Comparison of ENCODE assay signal across 9 mouse cellular contexts in the genomic region with DNA sequence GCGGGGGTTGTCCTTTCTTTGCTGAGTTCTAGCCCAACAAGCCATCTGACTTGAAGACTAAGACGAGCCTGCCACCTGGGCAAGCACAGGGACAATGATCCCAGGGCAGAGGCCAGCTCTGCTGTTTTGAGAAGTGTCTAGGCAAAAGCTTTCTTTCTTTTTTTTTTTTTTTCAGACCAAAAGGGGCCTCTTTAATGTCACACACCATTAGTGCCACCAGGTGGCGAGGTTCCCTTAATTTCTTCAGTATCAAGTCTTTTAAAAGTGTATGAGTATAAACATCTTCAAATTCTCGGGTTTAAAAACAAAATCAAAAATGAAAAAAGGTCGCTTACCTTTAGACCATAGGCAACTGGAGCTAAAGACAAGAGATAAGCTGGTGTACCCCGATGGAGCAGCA. TPM values are rescaled to one million over a fixed set of nuclear protein-coding genes. Genes with fewer than 3 reads are reported as not detected.
A peak's percentile ranks its signal among the peaks of the same experiment; 100 is the strongest.
DNase-seq lines count a peak whose midpoint lies in the region; ATAC-seq and TF ChIP-seq lines count a peak whose summit lies in the region.
"Had no signal": no experiment of that assay in that cellular context is flagged by ENCODE, and none has a peak within 500 bp of the region (broad histone marks: within the 10 kb centered on the region; RNA-seq: fewer than 3 reads in every experiment).

No protein-coding gene starts in this region.

- TF ChIP-seq CTCF in lung, adult 2 months (IDR thresholded peaks at IDR 0.05; ENCODE audit: insufficient read depth, low read length) = no peak
- peak; percentile 55 for TF ChIP-seq CTCF in heart, postnatal 0 days (IDR thresholded peaks at IDR 0.05; ENCODE audit: low read depth)
- peak; percentile 59 for TF ChIP-seq CTCF in liver, postnatal 0 days (IDR thresholded peaks at IDR 0.05; ENCODE audit: low read depth)

- no peak for TF ChIP-seq EP300 in heart, postnatal 0 days (IDR thresholded peaks at IDR 0.05; ENCODE audit: low read depth)
- no peak for TF ChIP-seq EP300 in liver, postnatal 0 days (IDR thresholded peaks at IDR 0.05; ENCODE audit: low read depth)

- H3K4me2 ChIP-seq in heart, postnatal 0 days (ENCODE audit: low read depth, low read length) = no peak overlapping the region
- H3K4me2 ChIP-seq in liver, postnatal 0 days (ENCODE audit: low read depth, low read length) = no peak overlapping the region

- no peak for TF ChIP-seq POLR2A in lung, adult 2 months (IDR thresholded peaks at IDR 0.05; ENCODE audit: borderline replicate concordance, extremely low read depth, low read depth, low read length)

- H3K27me3 ChIP-seq in heart, postnatal 0 days (ENCODE audit: control insufficient read depth, insufficient read depth, low read length) = no peaks in the 10 kb centered on the region
- H3K27me3 ChIP-seq in liver, postnatal 0 days (ENCODE audit: insufficient read depth, low read length) = no peaks in the 10 kb centered on the region

- 28% methylated on average over 6 of the region's 6 CpGs for WGBS in lung, adult 2 months
- WGBS in heart, postnatal 0 days = 26% methylated on average over 6 of the region's 6 CpGs
- WGBS in liver, postnatal 0 days (ENCODE audit: insufficient replicate concordance) = 22% methylated on average over 6 of the region's 6 CpGs

- no peak overlapping the region for H3K4me3 ChIP-seq in lung, adult 2 months (replicated peaks; ENCODE audit: extremely low read depth, low read depth, low read length)
- no peak overlapping the region for H3K4me3 ChIP-seq in heart, postnatal 0 days (ENCODE audit: low read depth, low read length)
- H3K4me3 ChIP-seq in liver, postnatal 0 days (ENCODE audit: low read depth, low read length) = no peak overlapping the region

- H3K27ac ChIP-seq in heart, postnatal 0 days (ENCODE audit: low read depth) = no peak overlapping the region
- no peak overlapping the region for H3K27ac ChIP-seq in liver, postnatal 0 days (ENCODE audit: low read depth)

- H3K9ac ChIP-seq in heart, postnatal 0 days (replicated peaks; ENCODE audit: low read depth, low read length) = no peak overlapping the region
- H3K9ac ChIP-seq in liver, postnatal 0 days (replicated peaks) = no peak overlapping the region

- H3K4me1 ChIP-seq in lung, adult 2 months (ENCODE audit: control insufficient read depth, insufficient read depth, low read length) = no peaks in the 10 kb centered on the region; the same call in 1 of the 2 replicates
- no peaks in the 10 kb centered on the region for H3K4me1 ChIP-seq in heart, postnatal 0 days (ENCODE audit: control insufficient read depth, insufficient read depth)
- H3K4me1 ChIP-seq in liver, postnatal 0 days (ENCODE audit: insufficient read depth) = no peaks in the 10 kb centered on the region

- peak; percentile 49 to 70 for DNase-seq in cerebellum, postnatal 14 days
- peak; percentile 35 to 50 for DNase-seq in lung, adult 18-20 months
- DNase-seq in lung, adult 2 months = no peak
- peak; percentile 77 for DNase-seq in adipocyte (ENCODE audit: low spot score)
- peak; percentile 39 for DNase-seq in heart, postnatal 0 days (ENCODE audit: low spot score)
- peak; percentile 35 for DNase-seq in liver, postnatal 0 days
- peak; percentile 73 for DNase-seq in thymus, postnatal 4 days

- H3K9me3 ChIP-seq in heart, postnatal 0 days (replicated peaks; ENCODE audit: control insufficient read depth, low read length) = no peaks in the 10 kb centered on the region
- no peaks in the 10 kb centered on the region for H3K9me3 ChIP-seq in liver, postnatal 0 days (ENCODE audit: low read length)

- ATAC-seq in cerebellum, adult (ENCODE audit: insufficient number of reproducible peaks, low FRiP score, low TSS enrichment) = no peak
- ATAC-seq in heart, postnatal 0 days (ENCODE audit: insufficient read depth, low read depth) = no peak
- ATAC-seq in liver, postnatal 0 days = no peak

- no peaks in the 10 kb centered on the region for H3K36me3 ChIP-seq in heart, postnatal 0 days (replicated peaks; ENCODE audit: control insufficient read depth, insufficient read depth, low read length)
- no peaks in the 10 kb centered on the region for H3K36me3 ChIP-seq in liver, postnatal 0 days (replicated peaks; ENCODE audit: insufficient read depth, low read length)

RNA-seq across cellular contexts. Expression of a gene that starts 21.6 kb away (rescaled TPM):
- polyA plus RNA-seq in lung, adult 2 months (2012; rRNA removed) = 26.5 and 37.6 TPM in 2 replicates
- total RNA-seq in heart, postnatal 0 days (2014; rRNA removed; ENCODE audit: low replicate concordance) = 0.23 and 6.4 TPM in 2 replicates
- polyA plus RNA-seq in heart, postnatal 0 days (2015; fragmentation: Nextera tagmentation; extraction: Ambion mirVana) = 0.64 and 0.66 TPM in 2 replicates
- polyA plus RNA-seq in liver, postnatal 0 days (2015; fragmentation: Nextera tagmentation; extraction: Ambion mirVana) = 0.23 and 0.37 TPM in 2 replicates

RNA-seq across cellular contexts. Expression of a gene that starts 32.7 kb away (rescaled TPM):
- not detected in 2 replicates for polyA plus RNA-seq in lung, adult 2 months (2012; rRNA removed)
- total RNA-seq in heart, postnatal 0 days (2014; rRNA removed; ENCODE audit: low replicate concordance) = not detected in 2 replicates
- not detected in 2 replicates for polyA plus RNA-seq in heart, postnatal 0 days (2015; fragmentation: Nextera tagmentation; extraction: Ambion mirVana)
- polyA plus RNA-seq in liver, postnatal 0 days (2015; fragmentation: Nextera tagmentation; extraction: Ambion mirVana) = not detected in 2 replicates
- total RNA-seq: gastrocnemius, postnatal 4 days had no signal

Comparison
In these comparisons a context has a peak if more than half of its experiments do, and no peak if none do; other contexts are left out.
1. RNA of a gene that starts 21.6 kb away (polyA plus RNA-seq): 26.5 to 37.6 TPM in lung, adult 2 months; 0.64 to 0.66 TPM in heart, postnatal 0 days and 0.23 to 0.37 TPM in liver, postnatal 0 days; every median in the first group is over 10 times any median in the second.